Mouse (Mus musculus): ENCODE measurements around the gene Cyp2d9. TPM values are rescaled to one million over a fixed set of nuclear protein-coding genes. Genes with fewer than 3 reads are reported as not detected.

The Cyp2d9 gene
- polyA plus RNA-seq (2012; rRNA removed), result 0.08 TPM in 1 of 2 replicates, not detected in the other

GRCm38 (mm10) chr15:82433137-82433536 is at the start of gene Cyp2d9:
TSS of gene Cyp2d9 (plus strand) at chr15:82433437.

GRCm38 (mm10) chr15:82393922-82394321 is 39.3 kb upstream of the Cyp2d9 start, which contains the start of gene Cyp2d11:
TSS of gene Cyp2d11 (minus strand) at chr15:82394022.

GRCm38 (mm10) chr15:82406981-82407380 is 26.3 kb upstream of the Cyp2d9 start, which contains the start of gene Cyp2d10:
TSS of gene Cyp2d10 (minus strand) at chr15:82407195.

Other genes with a start within 250 kb of the Cyp2d9 start
- gene Shisa8, start 220.6 kb upstream of the Cyp2d9 start, polyA plus RNA-seq (2012; rRNA removed), result 22.3 and 47.9 TPM in 2 replicates
- gene Tnfrsf13c, start 209.1 kb upstream of the Cyp2d9 start, polyA plus RNA-seq (2012; rRNA removed), result 0.60 and 1.7 TPM in 2 replicates
- 32.5 and 34.3 TPM in 2 replicates for gene Cenpm, start 188.7 kb upstream of the Cyp2d9 start, polyA plus RNA-seq (2012; rRNA removed)
- 0.14 and 0.42 TPM in 2 replicates for gene 1500009C09Rik, start 181.0 kb upstream of the Cyp2d9 start, polyA plus RNA-seq (2012; rRNA removed)
- gene Sept3, start 158.5 kb upstream of the Cyp2d9 start, polyA plus RNA-seq (2012; rRNA removed), result 1.1 and 1.9 TPM in 2 replicates
- 0.18 and 0.24 TPM in 2 replicates for gene Wbp2nl, start 134.5 kb upstream of the Cyp2d9 start, polyA plus RNA-seq (2012; rRNA removed)
- gene Naga, start 94.5 kb upstream of the Cyp2d9 start, polyA plus RNA-seq (2012; rRNA removed), result 137 and 176 TPM in 2 replicates
- 4.0 and 4.1 TPM in 2 replicates for gene Pheta2, start 94.5 kb upstream of the Cyp2d9 start, polyA plus RNA-seq (2012; rRNA removed)
- 213 and 227 TPM in 2 replicates for gene Smdt1, start 94.5 kb upstream of the Cyp2d9 start, polyA plus RNA-seq (2012; rRNA removed)
- gene Ndufa6, start 79.1 kb upstream of the Cyp2d9 start, polyA plus RNA-seq (2012; rRNA removed), result 405 and 527 TPM in 2 replicates
- 71.5 and 79.2 TPM in 2 replicates for gene Cyp2d22, start 53.2 kb upstream of the Cyp2d9 start, polyA plus RNA-seq (2012; rRNA removed)
- not detected in 2 replicates for gene Cyp2d11, start 39.4 kb upstream of the Cyp2d9 start, polyA plus RNA-seq (2012; rRNA removed)
- gene Cyp2d10, start 26.2 kb upstream of the Cyp2d9 start, polyA plus RNA-seq (2012; rRNA removed), result 0.24 and 1.1 TPM in 2 replicates
- gene Cyp2d12, start 121.6 kb downstream of the Cyp2d9 start, polyA plus RNA-seq (2012; rRNA removed), result 0.07 and 0.28 TPM in 2 replicates
- not detected in 2 replicates for gene Cyp2d34, start 187.5 kb downstream of the Cyp2d9 start, polyA plus RNA-seq (2012; rRNA removed)

Data from ovary, adult 2 months (tissue).